Mouse (Mus musculus): Measurements from ENCODE around the gene Agl.

Agl gene

DNA sequence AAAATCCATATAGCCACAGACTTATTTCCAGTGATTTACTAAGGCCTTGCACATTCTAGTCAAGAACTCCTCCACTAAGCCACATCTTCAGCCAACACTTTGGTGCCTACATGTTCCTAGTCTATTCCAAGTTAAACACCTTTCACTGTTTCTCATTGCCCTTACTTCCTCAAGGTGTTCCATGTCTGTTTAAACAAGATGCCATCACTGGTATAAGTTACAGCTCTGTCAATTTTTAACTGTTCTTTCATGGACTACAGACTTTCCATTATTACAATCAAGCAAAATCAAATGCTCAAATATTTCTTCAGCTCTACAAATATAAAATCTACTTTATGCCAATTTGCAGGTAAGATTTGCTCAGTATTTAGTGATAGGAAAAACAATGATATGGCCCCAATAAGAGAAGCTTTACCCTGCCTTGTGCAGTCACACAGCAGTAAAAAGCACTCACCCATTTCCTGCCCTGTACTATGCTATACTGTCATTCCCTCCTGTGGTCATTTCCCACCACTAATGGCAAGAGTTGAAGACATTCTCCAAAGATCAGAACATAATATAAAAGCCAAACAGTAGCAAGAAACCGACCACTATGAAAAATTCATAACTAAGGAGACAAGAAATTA is 105.2 kb downstream of the Agl start:
- no peak overlapping the region for H3K4me3 ChIP-seq (replicated peaks; ENCODE audit: low read length)
- H3K9me3 ChIP-seq (ENCODE audit: low read length), result no peaks in the 10 kb centered on the region
- H3K36me3 ChIP-seq (ENCODE audit: insufficient read depth, low read length), result peaks cover 7% of the 10 kb centered on the region
- H3K27me3 ChIP-seq (ENCODE audit: insufficient read depth, low read length), result no peaks in the 10 kb centered on the region
- TF ChIP-seq POU5F1 (IDR thresholded peaks at IDR 0.05; ENCODE audit: borderline replicate concordance, low read length) (no peak), NANOG (IDR thresholded peaks at IDR 0.05; ENCODE audit: borderline replicate concordance, low read length) (no peak), CTCF (conservative IDR thresholded peaks at IDR 0.05; ENCODE audit: low read length) (no peak)
- H3K4me1 ChIP-seq (replicated peaks; ENCODE audit: low read depth, low read length), result peaks cover 18% of the 10 kb centered on the region

GRCm38 (mm10) chr3:116701601-116702000 is 106.4 kb downstream of the Agl start:
- Histone ChIP-seq H3K36me3 (ENCODE audit: insufficient read depth, low read length) (peaks cover 2% of the 10 kb centered on the region), H3K4me1 (replicated peaks; ENCODE audit: low read depth, low read length) (peaks cover 18% of the 10 kb centered on the region), H3K9me3 (ENCODE audit: low read length) (no peaks in the 10 kb centered on the region), H3K4me3 (replicated peaks; ENCODE audit: low read length) (no peak overlapping the region), H3K27me3 (ENCODE audit: insufficient read depth, low read length) (no peaks in the 10 kb centered on the region)
- TF ChIP-seq POU5F1 (IDR thresholded peaks at IDR 0.05; ENCODE audit: borderline replicate concordance, low read length), result no peak

GRCm38 (mm10) chr3:116698786-116699185 is 109.2 kb downstream of the Agl start:
- H3K4me3 ChIP-seq (replicated peaks; ENCODE audit: low read length), result no peak overlapping the region

DNA sequence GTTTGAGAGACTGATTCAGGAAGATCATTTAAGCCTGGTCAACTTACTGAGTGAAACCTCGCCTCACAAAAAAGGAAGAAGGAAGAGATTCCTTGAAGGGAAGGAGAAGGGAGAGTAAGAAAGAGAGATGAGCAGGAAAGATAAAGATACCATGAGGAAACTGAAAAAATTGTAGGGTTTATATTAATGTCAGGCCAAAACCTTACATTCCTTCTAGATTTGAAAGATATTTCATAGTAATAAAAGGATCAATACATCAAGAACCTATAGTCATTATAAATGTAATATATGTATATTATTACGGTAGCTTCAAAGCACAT is 112.3 kb downstream of the Agl start:
- H3K9me3 ChIP-seq (ENCODE audit: low read length), result no peaks in the 10 kb centered on the region
- H3K27me3 ChIP-seq (ENCODE audit: insufficient read depth, low read length), result no peaks in the 10 kb centered on the region
- TF ChIP-seq POU5F1 (IDR thresholded peaks at IDR 0.05; ENCODE audit: borderline replicate concordance, low read length) (no peak), NANOG (IDR thresholded peaks at IDR 0.05; ENCODE audit: borderline replicate concordance, low read length) (no peak), CTCF (conservative IDR thresholded peaks at IDR 0.05; ENCODE audit: low read length) (no peak)
- peaks cover 5% of the 10 kb centered on the region for H3K4me1 ChIP-seq (replicated peaks; ENCODE audit: low read depth, low read length)
- peaks cover 16% of the 10 kb centered on the region for H3K36me3 ChIP-seq (ENCODE audit: insufficient read depth, low read length)
- no peak overlapping the region for H3K4me3 ChIP-seq (replicated peaks; ENCODE audit: low read length)

More at GRCm38 (mm10) chr3:116698786-116699185, 109.2 kb downstream of the Agl start:
- peaks cover 3% of the 10 kb centered on the region for H3K36me3 ChIP-seq (ENCODE audit: insufficient read depth, low read length)
- no peaks in the 10 kb centered on the region for H3K9me3 ChIP-seq (ENCODE audit: low read length)
- H3K4me1 ChIP-seq (replicated peaks; ENCODE audit: low read depth, low read length), result peaks cover 5% of the 10 kb centered on the region
- no peaks in the 10 kb centered on the region for H3K27me3 ChIP-seq (ENCODE audit: insufficient read depth, low read length)
- TF ChIP-seq POU5F1 (IDR thresholded peaks at IDR 0.05; ENCODE audit: borderline replicate concordance, low read length) (no peak), CTCF (conservative IDR thresholded peaks at IDR 0.05; ENCODE audit: low read length) (no peak), NANOG (IDR thresholded peaks at IDR 0.05; ENCODE audit: borderline replicate concordance, low read length) (no peak)

GRCm38 (mm10) chr3:116694955-116695665 is 112.9 kb downstream of the Agl start:
- H3K27me3 ChIP-seq (ENCODE audit: insufficient read depth, low read length), result no peaks in the 10 kb centered on the region
- no peak overlapping the region for H3K4me3 ChIP-seq (replicated peaks; ENCODE audit: low read length)
- no peak for TF ChIP-seq CTCF (conservative IDR thresholded peaks at IDR 0.05; ENCODE audit: low read length)
- TF ChIP-seq NANOG (IDR thresholded peaks at IDR 0.05; ENCODE audit: borderline replicate concordance, low read length), result no peak
- no peak for TF ChIP-seq POU5F1 (IDR thresholded peaks at IDR 0.05; ENCODE audit: borderline replicate concordance, low read length)
- no peaks in the 10 kb centered on the region for H3K9me3 ChIP-seq (ENCODE audit: low read length)
- H3K4me1 ChIP-seq (replicated peaks; ENCODE audit: low read depth, low read length), result peaks cover 9% of the 10 kb centered on the region
- peaks cover 16% of the 10 kb centered on the region for H3K36me3 ChIP-seq (ENCODE audit: insufficient read depth, low read length)

DNA sequence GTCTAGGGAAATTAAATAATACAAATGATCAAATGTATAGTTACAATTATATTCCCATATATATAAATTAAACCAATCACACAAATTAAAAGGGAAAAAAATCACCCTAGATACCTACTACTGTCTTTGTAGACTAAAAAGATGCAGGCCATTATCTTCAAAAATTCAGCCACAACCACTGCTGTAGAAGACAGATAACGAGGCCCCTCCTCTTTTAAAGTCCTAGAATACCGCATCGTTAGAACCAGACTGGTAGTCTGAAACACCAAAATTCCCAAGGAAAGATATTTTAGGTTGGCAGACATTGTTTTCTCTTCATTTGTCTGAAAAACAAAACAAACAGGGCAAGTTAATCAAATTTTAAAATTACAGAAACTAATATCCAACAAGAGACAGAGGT is 113.7 kb downstream of the Agl start:
- Histone ChIP-seq H3K4me1 (replicated peaks; ENCODE audit: low read depth, low read length) (peaks cover 9% of the 10 kb centered on the region), H3K4me3 (replicated peaks; ENCODE audit: low read length) (no peak overlapping the region), H3K36me3 (ENCODE audit: insufficient read depth, low read length) (peaks cover 16% of the 10 kb centered on the region), H3K9me3 (ENCODE audit: low read length) (no peaks in the 10 kb centered on the region), H3K27me3 (ENCODE audit: insufficient read depth, low read length) (no peaks in the 10 kb centered on the region)
- TF ChIP-seq CTCF (conservative IDR thresholded peaks at IDR 0.05; ENCODE audit: low read length) (no peak), POU5F1 (IDR thresholded peaks at IDR 0.05; ENCODE audit: borderline replicate concordance, low read length) (no peak), NANOG (IDR thresholded peaks at IDR 0.05; ENCODE audit: borderline replicate concordance, low read length) (no peak)
